Mouse (Mus musculus) lung, embryonic 16.5 days (tissue): ENCODE data around the gene Ptcd2. TPM values are rescaled to one million over a fixed set of nuclear protein-coding genes. Genes with fewer than 3 reads are reported as not detected.

Experiments
- ATAC-seq: fragments of 200-750 bp; cut with Nextera tagmentation; 2 replicates; pipeline ENCODE4 v1.8.0; 2017; ENCODE audit warnings: low read depth, mild to moderate bottlenecking, moderate library complexity
- H3K27ac ChIP-seq: fragments of 300-500 bp; sonication (generic); 2 replicates; pipeline ENCODE4 v1.5.1; 2014; ENCODE audit warnings: mild to moderate bottlenecking, control low read depth, low read length
- H3K27me3 ChIP-seq: fragments of 300-500 bp; sonication (generic); 2 replicates; pipeline ENCODE4 v1.6.1; 2014; ENCODE audit warnings: low read depth, low read length, mixed read lengths; ENCODE audit not compliant: control insufficient read depth, insufficient read depth
- H3K36me3 ChIP-seq: fragments of 300-500 bp; sonication (generic); 2 replicates; pipeline ENCODE4 v1.6.1; 2014; ENCODE audit warnings: low read length; ENCODE audit not compliant: control insufficient read depth, insufficient read depth
- H3K4me1 ChIP-seq: fragments of 300-500 bp; sonication (generic); replicated peaks from 2 replicates; pipeline ENCODE4 v1.6.1; 2014; ENCODE audit warnings: low read length, mixed read lengths; ENCODE audit not compliant: control insufficient read depth, insufficient read depth
- H3K4me2 ChIP-seq: fragments of 300-500 bp; sonication (generic); 2 replicates; pipeline ENCODE4 v1.6.1; 2014; ENCODE audit warnings: low read depth, low read length, control low read depth
- H3K4me3 ChIP-seq: fragments of 300-500 bp; sonication (generic); 2 replicates; pipeline ENCODE4 v1.5.1; 2014; ENCODE audit warnings: mild to moderate bottlenecking, low read length, control low read depth
- H3K9ac ChIP-seq: fragments of 300-500 bp; sonication (generic); 2 replicates; pipeline ENCODE4 v1.6.1; 2014; ENCODE audit warnings: low read length, control low read depth
- H3K9me3 ChIP-seq: fragments of 300-500 bp; sonication (generic); 2 replicates; pipeline ENCODE4 v1.6.1; 2016; ENCODE audit warnings: low read length; ENCODE audit not compliant: control insufficient read depth
- WGBS: fragments of 180-500 bp; shearing (Covaris S2); extraction: QIAGEN DNeasy Blood & Tissue Kit; methylation state at CpG from one replicate; pipeline ENCODE4 v1.1.7; 2014; 5-methylcytosine and 5-hydroxymethylcytosine counted together
- polyA plus RNA-seq: library from polyadenylated mRNA; unstranded; fragments of >200 nt; fragmentation: Nextera tagmentation; extraction: Ambion mirVana; gene quantifications from 2 replicates; pipeline ENCODE4 v1.2.1, GENCODE M21; 2015

The Ptcd2 gene
- polyA plus RNA-seq, 1 experiment from 2014 or later, result 41.0 TPM

DNA sequence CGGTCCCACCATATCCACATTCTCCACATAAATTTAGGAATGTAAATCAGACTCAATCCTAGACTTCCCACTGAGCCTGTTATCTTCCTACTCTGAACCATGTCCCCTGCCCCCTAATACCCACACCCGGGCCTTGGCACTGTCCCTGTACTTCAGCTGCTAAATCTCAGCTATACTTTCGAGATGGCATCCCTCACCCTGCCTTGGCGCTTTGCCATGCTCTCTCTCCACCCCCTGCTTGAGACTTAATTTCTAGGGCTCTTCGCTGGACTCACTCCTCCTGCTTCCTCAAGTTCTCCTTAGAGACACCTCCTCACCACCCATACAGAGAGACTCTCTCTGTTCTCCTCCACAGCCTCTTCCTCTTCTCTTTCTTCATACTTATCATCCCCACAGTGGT is 44.6 kb downstream of the Ptcd2 start:
- no peak for ATAC-seq
- Histone ChIP-seq H3K27ac (no peak overlapping the region), H3K27me3 (no peaks in the 10 kb centered on the region), H3K36me3 (no peaks in the 10 kb centered on the region), H3K9me3 (no peaks in the 10 kb centered on the region), H3K4me1 (peaks cover 7% of the 10 kb centered on the region), H3K9ac (no peak overlapping the region), H3K4me3 (no peak overlapping the region), H3K4me2 (no peak overlapping the region)
- WGBS, result 66% methylated on average over 5 of the region's 5 CpGs

GRCm38 (mm10) chr13:99294176-99294575 is 50.3 kb downstream of the Ptcd2 start:
- ATAC-seq, result no peak

GRCm38 (mm10) chr13:99290766-99291165 is 53.7 kb downstream of the Ptcd2 start:
- no peak for ATAC-seq
- WGBS, result 83% methylated on average over 8 of the region's 8 CpGs

More at GRCm38 (mm10) chr13:99294176-99294575, 50.3 kb downstream of the Ptcd2 start:
- H3K9me3 ChIP-seq, result no peaks in the 10 kb centered on the region
- no peak overlapping the region for H3K4me2 ChIP-seq
- no peaks in the 10 kb centered on the region for H3K4me1 ChIP-seq
- no peaks in the 10 kb centered on the region for H3K27me3 ChIP-seq
- H3K27ac ChIP-seq, result no peak overlapping the region
- 90% methylated on average over 13 of the region's 13 CpGs for WGBS
- H3K36me3 ChIP-seq, result no peaks in the 10 kb centered on the region
- H3K9ac ChIP-seq, result no peak overlapping the region
- no peak overlapping the region for H3K4me3 ChIP-seq

GRCm38 (mm10) chr13:99287786-99288185 is 56.7 kb downstream of the Ptcd2 start:
- WGBS, result 82% methylated on average over 9 of the region's 9 CpGs
- no peaks in the 10 kb centered on the region for H3K36me3 ChIP-seq
- H3K27me3 ChIP-seq, result no peaks in the 10 kb centered on the region
- H3K4me1 ChIP-seq, result no peaks in the 10 kb centered on the region
- H3K27ac ChIP-seq, result no peak overlapping the region
- H3K9me3 ChIP-seq, result no peaks in the 10 kb centered on the region
- no peak overlapping the region for H3K4me2 ChIP-seq
- no peak overlapping the region for H3K4me3 ChIP-seq
- no peak overlapping the region for H3K9ac ChIP-seq
- no peak for ATAC-seq

More at GRCm38 (mm10) chr13:99290766-99291165, 53.7 kb downstream of the Ptcd2 start:
- no peak overlapping the region for H3K4me3 ChIP-seq
- H3K4me1 ChIP-seq, result no peaks in the 10 kb centered on the region
- H3K4me2 ChIP-seq, result no peak overlapping the region
- H3K36me3 ChIP-seq, result no peaks in the 10 kb centered on the region
- no peaks in the 10 kb centered on the region for H3K27me3 ChIP-seq
- no peak overlapping the region for H3K27ac ChIP-seq
- H3K9ac ChIP-seq, result no peak overlapping the region
- no peaks in the 10 kb centered on the region for H3K9me3 ChIP-seq

- Histone ChIP-seq H3K36me3 (no peaks in the 10 kb centered on the region), H3K27ac (no peak overlapping the region), H3K9me3 (no peaks in the 10 kb centered on the region), H3K4me3 (no peak overlapping the region), H3K27me3 (no peaks in the 10 kb centered on the region), H3K9ac (no peak overlapping the region), H3K4me2 (no peak overlapping the region), H3K4me1 (no peaks in the 10 kb centered on the region)
- WGBS, result 94% methylated on average over 4 of the region's 4 CpGs
- no peak for ATAC-seq
These were observed 57.3 kb downstream of the Ptcd2 start for GRCm38 (mm10) chr13:99287207-99287606.

DNA sequence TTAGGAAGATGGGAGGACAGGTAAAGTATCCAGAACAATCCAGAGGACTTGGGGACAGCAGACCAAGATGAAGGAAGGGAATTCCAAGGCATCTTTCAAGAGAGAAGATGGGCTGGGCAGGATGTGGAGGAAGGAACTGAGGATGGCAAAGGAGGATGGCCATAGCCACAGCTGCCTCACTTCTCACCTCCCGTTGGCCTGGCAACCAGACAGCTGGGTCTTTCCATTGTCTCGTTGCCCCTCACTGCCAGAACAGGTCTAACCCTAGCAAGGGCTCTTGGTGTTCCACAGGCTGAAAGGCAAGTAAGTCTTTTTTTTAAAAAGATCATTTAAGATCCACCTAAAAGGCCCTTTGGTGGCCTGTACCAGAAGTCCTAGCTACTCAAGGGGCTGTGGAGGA is 59.3 kb downstream of the Ptcd2 start:
- 43% methylated on average over 2 of the region's 2 CpGs for WGBS

DNA sequence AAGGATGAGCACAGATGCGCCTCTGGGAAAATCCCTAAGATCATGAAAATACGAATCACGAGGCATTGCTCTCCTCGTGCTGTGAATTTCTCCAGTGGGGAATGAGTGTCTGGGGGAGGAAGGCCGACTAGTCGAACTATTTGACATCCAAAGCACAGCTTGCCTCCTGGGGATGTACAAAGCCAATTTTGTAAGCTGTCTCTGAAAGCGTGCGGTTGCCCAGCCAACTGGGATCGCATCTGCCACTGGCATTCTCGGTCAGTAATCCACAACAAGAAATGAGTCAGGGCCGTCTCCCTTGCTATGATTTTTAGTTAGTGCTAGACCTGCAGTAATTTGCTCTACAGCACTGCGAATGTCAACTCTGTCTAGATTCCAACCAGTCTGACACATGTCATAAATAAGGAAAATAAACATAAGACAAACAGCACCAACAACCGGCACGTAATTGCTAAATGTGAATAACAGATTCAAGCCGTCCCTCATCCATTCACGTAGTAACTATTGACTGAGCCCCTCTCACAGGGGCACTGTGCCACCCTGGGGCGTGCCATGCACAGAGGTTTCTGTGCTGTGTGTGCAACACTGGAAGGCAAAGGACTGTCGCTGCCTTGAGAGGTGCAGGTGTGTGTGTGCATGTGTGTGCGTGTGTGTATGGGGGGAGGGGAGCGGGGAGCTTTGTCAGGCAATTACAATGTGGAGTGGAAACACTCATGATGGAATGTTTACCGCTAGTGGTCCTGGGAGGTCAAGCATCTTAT is 59.9 kb downstream of the Ptcd2 start:
- Histone ChIP-seq H3K27ac (no peak overlapping the region), H3K4me2 (no peak overlapping the region), H3K9me3 (no peaks in the 10 kb centered on the region), H3K4me1 (no peaks in the 10 kb centered on the region), H3K36me3 (no peaks in the 10 kb centered on the region), H3K9ac (no peak overlapping the region), H3K4me3 (no peak overlapping the region), H3K27me3 (no peaks in the 10 kb centered on the region)
- 78% methylated on average over 21 of the region's 21 CpGs for WGBS
- no peak for ATAC-seq

More for the DNA sequence above, 59.3 kb downstream of the Ptcd2 start:
- Histone ChIP-seq H3K9ac (no peak overlapping the region), H3K27me3 (no peaks in the 10 kb centered on the region), H3K36me3 (no peaks in the 10 kb centered on the region), H3K4me2 (no peak overlapping the region), H3K27ac (no peak overlapping the region), H3K4me1 (no peaks in the 10 kb centered on the region), H3K4me3 (no peak overlapping the region), H3K9me3 (no peaks in the 10 kb centered on the region)
- no peak for ATAC-seq

DNA sequence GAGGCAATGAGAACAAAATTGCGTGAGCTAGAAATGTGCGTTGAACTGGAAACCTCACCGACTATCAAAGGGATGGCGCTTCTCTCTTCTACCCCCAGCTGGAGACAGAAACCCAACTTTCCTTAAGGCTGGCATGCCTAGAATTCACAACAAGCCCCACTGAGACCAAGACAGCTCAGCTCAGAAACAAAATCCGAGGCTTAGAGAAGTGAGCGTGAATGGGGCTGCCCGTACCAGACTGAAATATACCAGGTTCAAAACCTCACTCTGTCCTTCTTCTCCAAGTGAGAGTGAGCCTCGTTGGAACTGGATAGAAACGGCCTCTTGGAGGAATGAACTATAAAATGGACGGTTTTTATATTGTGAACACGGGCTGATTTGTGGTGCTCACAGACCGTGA is 60.6 kb downstream of the Ptcd2 start:
- no peak overlapping the region for H3K4me2 ChIP-seq
- no peak overlapping the region for H3K27ac ChIP-seq
- no peaks in the 10 kb centered on the region for H3K4me1 ChIP-seq
- no peak overlapping the region for H3K9ac ChIP-seq
- no peaks in the 10 kb centered on the region for H3K9me3 ChIP-seq
- 90% methylated on average over 12 of the region's 12 CpGs for WGBS
- H3K36me3 ChIP-seq, result no peaks in the 10 kb centered on the region
- H3K27me3 ChIP-seq, result no peaks in the 10 kb centered on the region
- no peak for ATAC-seq
- H3K4me3 ChIP-seq, result no peak overlapping the region

DNA sequence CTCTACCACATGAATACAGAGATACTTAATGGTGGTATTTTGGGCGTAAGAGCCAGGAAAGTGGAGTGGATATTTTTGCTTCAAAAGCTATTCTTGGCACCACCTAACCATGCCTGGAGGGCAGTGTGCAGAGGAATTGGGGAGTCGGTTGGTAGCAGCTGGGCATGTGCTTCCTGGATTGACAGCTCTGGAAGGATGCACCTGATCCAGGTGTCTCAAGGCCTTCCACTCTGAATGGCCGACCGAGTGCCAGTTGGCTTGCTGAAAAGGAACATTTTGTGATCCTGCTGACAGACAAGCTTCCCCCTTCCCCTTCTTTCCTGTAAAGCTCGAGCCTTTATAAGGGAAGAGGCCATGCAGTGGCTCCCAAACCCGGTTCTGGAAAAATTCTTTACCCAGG is 61.5 kb downstream of the Ptcd2 start:
- H3K4me1 ChIP-seq, result no peaks in the 10 kb centered on the region
- no peaks in the 10 kb centered on the region for H3K27me3 ChIP-seq
- 53% methylated on average over 6 of the region's 6 CpGs for WGBS
- no peaks in the 10 kb centered on the region for H3K36me3 ChIP-seq
- H3K9ac ChIP-seq, result no peak overlapping the region
- no peak overlapping the region for H3K27ac ChIP-seq
- no peak overlapping the region for H3K4me2 ChIP-seq
- no peaks in the 10 kb centered on the region for H3K9me3 ChIP-seq
- H3K4me3 ChIP-seq, result no peak overlapping the region
- no peak for ATAC-seq
